Mouse (Mus musculus): Measurements from ENCODE around the gene Foxo6. TPM values are rescaled to one million over a fixed set of nuclear protein-coding genes. Genes with fewer than 3 reads are reported as not detected.

Foxo6 gene
- polyA plus RNA-seq (2015; fragmentation: Nextera tagmentation; extraction: Ambion mirVana): 0.20 and 0.29 TPM in 2 replicates

DNA sequence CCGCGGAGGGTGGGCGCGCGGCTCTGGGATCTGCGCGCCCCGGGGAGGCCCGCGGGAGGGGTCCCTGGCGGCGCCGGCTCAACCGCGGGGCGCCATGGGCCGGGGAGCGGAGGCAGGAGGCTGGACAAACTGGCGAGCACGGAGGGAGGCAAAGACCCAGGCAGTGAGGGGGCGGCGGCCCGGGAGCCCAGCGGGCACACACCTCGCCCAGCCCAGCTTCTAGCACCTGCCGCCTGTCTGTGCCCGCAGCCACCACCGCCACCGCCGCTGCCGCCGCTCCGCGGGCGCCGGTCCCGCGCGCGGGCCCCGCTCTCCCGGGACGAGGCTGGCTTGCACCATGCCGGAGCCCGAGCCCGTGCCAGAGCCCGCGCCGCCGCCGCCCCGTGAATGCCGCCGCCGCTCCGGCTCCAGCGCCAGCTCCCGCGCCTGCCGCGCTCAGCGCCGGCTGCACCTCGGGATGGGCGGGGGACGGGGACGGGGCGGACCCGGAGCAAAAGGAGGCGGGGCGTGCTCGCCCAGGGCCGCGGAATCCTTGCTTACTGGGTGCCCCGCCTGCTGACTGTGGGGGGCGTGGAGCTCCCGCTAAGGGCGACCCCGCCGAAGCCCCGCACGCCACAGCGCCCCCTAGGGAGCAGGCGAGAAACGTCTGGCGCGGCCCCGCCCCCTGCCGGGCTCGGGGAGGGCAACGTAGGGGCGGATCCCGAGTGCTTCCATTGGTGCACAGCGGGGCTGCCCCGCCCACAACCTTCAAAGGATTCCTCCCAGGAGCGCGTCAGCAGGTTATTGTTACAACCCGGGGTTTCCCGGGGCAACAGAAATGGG is at the start of gene Foxo6:
Foxo6 (minus strand) TSS at position 60 of the 822 bp plus-strand sequence.
- Histone ChIP-seq H3K9me3 (no peaks in the 10 kb centered on the region), H3K4me1 (replicated peaks) (peaks cover 21% of the 10 kb centered on the region), H3K27ac (0 out of 2 replicates have a peak within 1 kb of the TSS, but pooled peaks have one; percentile 27), H3K9ac (peak within 1 kb of the TSS; percentile 57), H3K36me3 (no peaks in the 10 kb centered on the region), H3K27me3 (replicated peaks) (peaks cover 37% of the 10 kb centered on the region), H3K4me2 (replicated peaks) (peak within 1 kb of the TSS; percentile 100), H3K4me3 (replicated peaks) (peak within 1 kb of the TSS; percentile 69)
- ATAC-seq: peak; percentile 94
- under 1% methylated on average over 90 of the region's 99 CpGs for WGBS

DNA sequence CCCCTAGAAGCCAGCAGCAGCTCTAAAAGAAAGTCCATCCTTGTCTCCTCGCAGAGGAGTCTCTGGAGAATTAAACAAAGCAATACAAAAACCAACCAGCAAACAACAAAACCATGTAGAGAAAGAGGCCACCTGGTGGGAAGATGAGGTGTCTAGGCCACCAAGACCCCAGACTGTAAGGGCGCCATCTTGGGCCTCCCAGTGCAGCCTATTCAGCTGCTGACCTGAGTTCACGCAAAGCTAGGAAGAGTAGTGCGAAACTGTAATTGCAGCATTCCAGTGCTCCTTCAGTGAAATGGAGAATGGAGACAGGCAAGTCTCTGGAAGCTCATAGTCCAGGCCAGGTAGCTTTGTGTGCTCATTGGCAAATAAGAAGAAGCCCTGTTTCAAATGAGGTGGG is 47.2 kb upstream of the Foxo6 start:
- WGBS: 92% methylated on average over 4 of the region's 4 CpGs
- no peaks in the 10 kb centered on the region for H3K36me3 ChIP-seq
- no peaks in the 10 kb centered on the region for H3K27me3 ChIP-seq (replicated peaks)
- H3K4me2 ChIP-seq (replicated peaks): no peak overlapping the region
- H3K27ac ChIP-seq: no peak overlapping the region
- no peak overlapping the region for H3K9ac ChIP-seq
- no peak for ATAC-seq
- H3K4me3 ChIP-seq (replicated peaks): no peak overlapping the region
- H3K4me1 ChIP-seq (replicated peaks): no peaks in the 10 kb centered on the region
- H3K9me3 ChIP-seq: no peaks in the 10 kb centered on the region

DNA sequence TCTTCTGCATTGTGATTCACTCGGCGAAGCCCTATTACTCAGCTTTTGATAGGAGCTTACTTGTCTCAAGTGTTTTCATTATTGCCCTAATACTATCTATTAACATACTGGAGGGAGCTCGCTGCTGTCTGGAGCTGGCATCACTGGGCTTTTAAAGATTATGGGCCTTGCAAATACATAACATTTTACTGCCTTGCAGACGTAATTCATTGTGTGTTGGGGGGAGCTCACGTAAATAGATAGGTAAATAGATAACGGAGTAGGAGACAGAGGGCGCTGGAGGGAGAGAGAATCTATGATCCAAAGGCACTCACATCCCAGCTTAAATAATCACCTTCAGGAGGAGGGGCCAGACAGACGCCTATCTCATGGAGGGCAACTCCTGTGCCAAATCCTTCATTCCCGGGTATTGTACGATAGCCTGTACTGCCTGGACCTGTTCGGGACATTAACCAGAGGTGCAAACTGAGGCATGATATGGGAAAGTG is 45.8 kb upstream of the Foxo6 start:
- H3K27me3 ChIP-seq (replicated peaks): no peaks in the 10 kb centered on the region
- no peak for ATAC-seq
- no peaks in the 10 kb centered on the region for H3K4me1 ChIP-seq (replicated peaks)
- no peak overlapping the region for H3K9ac ChIP-seq
- H3K27ac ChIP-seq: no peak overlapping the region
- no peak overlapping the region for H3K4me3 ChIP-seq (replicated peaks)
- no peaks in the 10 kb centered on the region for H3K36me3 ChIP-seq
- WGBS: 37% methylated on average over 11 of the region's 11 CpGs
- no peak overlapping the region for H3K4me2 ChIP-seq (replicated peaks)
- no peaks in the 10 kb centered on the region for H3K9me3 ChIP-seq

DNA sequence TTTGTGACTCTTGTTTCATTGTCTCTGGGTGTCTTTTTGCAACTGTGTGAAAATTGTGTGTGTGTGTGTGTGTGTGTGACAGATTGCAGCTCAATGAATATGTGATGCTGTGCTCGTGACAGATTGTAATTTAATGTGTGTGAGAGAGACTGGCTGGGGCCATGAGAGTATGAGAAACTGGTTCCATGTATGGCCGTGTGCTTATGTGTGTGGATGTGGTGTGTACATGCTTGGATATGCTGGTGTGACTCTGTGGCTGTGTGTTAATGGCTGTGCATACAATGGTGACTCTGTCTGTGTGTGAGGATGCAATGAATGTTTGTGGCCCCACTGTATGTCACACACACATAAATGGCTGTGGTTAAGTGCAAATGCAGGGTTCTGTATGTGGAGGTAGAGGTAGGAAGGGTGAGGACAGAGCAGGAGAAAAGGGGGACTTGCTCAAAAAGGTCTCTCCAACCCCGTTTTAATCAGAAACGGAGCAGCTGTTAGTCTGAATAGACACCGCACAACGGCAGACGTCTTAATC is 45.3 kb upstream of the Foxo6 start:
- Histone ChIP-seq H3K9me3 (no peaks in the 10 kb centered on the region), H3K4me3 (replicated peaks) (no peak overlapping the region), H3K9ac (no peak overlapping the region), H3K27me3 (replicated peaks) (no peaks in the 10 kb centered on the region), H3K36me3 (no peaks in the 10 kb centered on the region), H3K27ac (no peak overlapping the region), H3K4me1 (replicated peaks) (no peaks in the 10 kb centered on the region), H3K4me2 (replicated peaks) (no peak overlapping the region)
- ATAC-seq: no peak
- 55% methylated on average over 7 of the region's 7 CpGs for WGBS

DNA sequence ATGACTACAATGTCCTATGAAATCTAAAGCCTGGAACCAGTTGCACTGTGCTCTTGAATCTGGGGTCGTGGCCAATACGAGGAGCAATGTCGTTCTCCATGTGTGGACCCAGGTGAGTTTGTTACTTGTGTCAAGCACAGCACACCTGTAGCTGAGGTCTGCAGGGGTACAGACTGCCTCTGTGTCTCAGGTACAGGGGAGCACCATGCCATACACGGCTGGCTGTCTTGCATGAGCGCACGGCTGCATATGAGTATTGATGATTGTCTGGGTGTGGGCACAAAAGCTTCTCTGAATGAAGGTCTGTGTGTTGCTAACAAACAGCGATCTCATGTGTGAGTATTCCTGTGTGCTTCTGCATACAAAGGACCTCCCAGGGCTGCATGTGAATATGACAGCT is 44.8 kb upstream of the Foxo6 start:
- no peak overlapping the region for H3K27ac ChIP-seq
- H3K9ac ChIP-seq: no peak overlapping the region
- no peaks in the 10 kb centered on the region for H3K4me1 ChIP-seq (replicated peaks)
- no peaks in the 10 kb centered on the region for H3K9me3 ChIP-seq
- H3K4me3 ChIP-seq (replicated peaks): no peak overlapping the region
- no peaks in the 10 kb centered on the region for H3K27me3 ChIP-seq (replicated peaks)
- no peaks in the 10 kb centered on the region for H3K36me3 ChIP-seq
- H3K4me2 ChIP-seq (replicated peaks): no peak overlapping the region
- WGBS: 86% methylated on average over 7 of the region's 7 CpGs
- ATAC-seq: no peak

DNA sequence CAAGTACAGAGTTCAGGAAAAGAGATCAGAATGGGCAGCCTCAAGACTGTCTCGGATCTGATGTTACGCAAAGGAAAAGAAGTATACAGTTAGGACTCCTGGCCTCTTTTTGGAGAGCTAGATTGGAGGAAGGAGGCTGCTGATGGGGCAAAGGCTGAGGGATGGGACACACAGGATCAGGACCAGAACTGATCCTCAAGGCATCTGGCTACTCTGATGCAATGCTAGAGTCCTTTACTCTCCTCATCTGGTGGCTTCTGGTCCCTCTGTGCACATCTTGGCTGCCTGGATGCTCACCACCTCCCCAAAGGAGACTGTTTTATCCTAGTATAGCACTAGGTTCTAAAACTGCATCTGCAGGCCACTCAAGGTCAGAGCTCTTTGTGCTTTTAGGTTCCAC is 44.4 kb upstream of the Foxo6 start:
- no peaks in the 10 kb centered on the region for H3K36me3 ChIP-seq
- H3K9ac ChIP-seq: no peak overlapping the region
- no peak overlapping the region for H3K27ac ChIP-seq
- H3K4me2 ChIP-seq (replicated peaks): no peak overlapping the region
- no peaks in the 10 kb centered on the region for H3K27me3 ChIP-seq (replicated peaks)
- WGBS: 86% methylated on average over 2 of the region's 2 CpGs
- H3K4me1 ChIP-seq (replicated peaks): no peaks in the 10 kb centered on the region
- ATAC-seq: no peak
- no peak overlapping the region for H3K4me3 ChIP-seq (replicated peaks)
- H3K9me3 ChIP-seq: no peaks in the 10 kb centered on the region

DNA sequence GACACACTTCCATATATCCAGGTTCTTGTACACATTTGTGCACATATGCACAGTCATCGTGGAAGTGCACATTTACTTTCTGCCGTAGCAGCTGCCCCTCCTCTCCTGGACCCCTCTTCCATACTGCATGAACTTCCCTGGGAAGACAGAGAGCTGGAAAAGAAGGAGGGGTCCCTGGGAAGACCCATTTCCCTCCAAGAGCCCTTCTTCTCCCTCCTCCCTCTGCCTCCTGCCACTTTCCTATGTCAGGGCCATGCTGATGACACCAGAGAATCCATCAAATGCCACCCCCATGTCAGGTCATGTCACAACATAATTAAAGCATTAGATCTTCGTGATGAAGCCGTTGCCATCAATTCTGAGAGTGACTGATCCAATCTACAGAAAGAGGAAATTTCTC is 38.6 kb upstream of the Foxo6 start:
- H3K4me1 ChIP-seq (replicated peaks): no peaks in the 10 kb centered on the region
- H3K9me3 ChIP-seq: no peaks in the 10 kb centered on the region
- H3K27me3 ChIP-seq (replicated peaks): no peaks in the 10 kb centered on the region
- H3K4me3 ChIP-seq (replicated peaks): no peak overlapping the region
- no peak overlapping the region for H3K4me2 ChIP-seq (replicated peaks)
- no peak overlapping the region for H3K9ac ChIP-seq
- ATAC-seq: no peak
- H3K36me3 ChIP-seq: no peaks in the 10 kb centered on the region
- WGBS: 70% methylated on average over 4 of the region's 4 CpGs
- H3K27ac ChIP-seq: no peak overlapping the region

DNA sequence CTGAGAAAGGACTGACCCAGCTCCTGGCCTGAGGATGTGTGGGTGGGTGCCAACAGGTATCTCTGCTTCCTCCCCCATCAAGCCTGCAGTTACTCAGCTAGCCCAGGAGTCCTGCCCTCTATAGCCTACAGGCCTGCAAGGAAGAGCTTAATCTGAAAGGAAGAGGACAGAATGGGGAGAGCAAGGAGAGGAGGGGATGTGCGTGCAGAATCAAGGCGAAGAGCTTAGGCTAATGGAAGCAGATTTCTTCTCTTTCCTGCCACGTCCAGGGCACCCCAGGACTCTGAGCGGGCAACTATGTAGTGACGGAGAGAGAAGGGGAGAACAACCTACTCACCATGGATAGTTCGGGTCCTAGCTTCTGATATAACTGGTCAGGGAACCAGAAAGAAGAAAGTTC is 37.9 kb upstream of the Foxo6 start:
- no peaks in the 10 kb centered on the region for H3K27me3 ChIP-seq (replicated peaks)
- 87% methylated on average over 6 of the region's 6 CpGs for WGBS
- no peak overlapping the region for H3K4me2 ChIP-seq (replicated peaks)

DNA sequence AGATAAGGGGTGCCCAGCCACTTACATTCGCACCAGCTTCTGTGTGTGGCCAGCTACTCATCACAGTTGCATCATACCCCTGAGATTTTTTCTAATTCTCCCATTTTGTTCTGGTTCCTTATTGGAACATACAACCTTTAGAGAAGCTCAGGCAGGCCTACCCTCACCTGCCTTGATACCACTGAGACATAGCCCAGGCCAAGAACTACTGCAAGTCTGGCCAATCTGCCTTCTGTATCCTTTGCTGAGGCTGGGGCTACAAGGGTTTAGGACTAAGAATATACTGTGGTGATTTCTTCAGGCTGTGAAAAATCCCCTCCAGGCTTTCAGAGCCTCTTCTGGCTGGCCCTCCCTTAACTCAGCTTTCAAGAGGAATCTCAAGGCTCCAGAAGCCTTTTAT is 36.7 kb upstream of the Foxo6 start:
- no peak for ATAC-seq
- no peak overlapping the region for H3K9ac ChIP-seq
- no peaks in the 10 kb centered on the region for H3K9me3 ChIP-seq
- H3K36me3 ChIP-seq: no peaks in the 10 kb centered on the region
- H3K27me3 ChIP-seq (replicated peaks): no peaks in the 10 kb centered on the region
- H3K4me3 ChIP-seq (replicated peaks): no peak overlapping the region
- no peaks in the 10 kb centered on the region for H3K4me1 ChIP-seq (replicated peaks)
- no peak overlapping the region for H3K4me2 ChIP-seq (replicated peaks)
- 89% methylated on average over 1 of the region's 1 CpGs for WGBS
- no peak overlapping the region for H3K27ac ChIP-seq

More for the DNA sequence above, 37.9 kb upstream of the Foxo6 start:
- Histone ChIP-seq H3K27ac (no peak overlapping the region), H3K9ac (no peak overlapping the region), H3K36me3 (no peaks in the 10 kb centered on the region), H3K9me3 (no peaks in the 10 kb centered on the region), H3K4me3 (replicated peaks) (no peak overlapping the region), H3K4me1 (replicated peaks) (no peaks in the 10 kb centered on the region)
- no peak for ATAC-seq

DNA sequence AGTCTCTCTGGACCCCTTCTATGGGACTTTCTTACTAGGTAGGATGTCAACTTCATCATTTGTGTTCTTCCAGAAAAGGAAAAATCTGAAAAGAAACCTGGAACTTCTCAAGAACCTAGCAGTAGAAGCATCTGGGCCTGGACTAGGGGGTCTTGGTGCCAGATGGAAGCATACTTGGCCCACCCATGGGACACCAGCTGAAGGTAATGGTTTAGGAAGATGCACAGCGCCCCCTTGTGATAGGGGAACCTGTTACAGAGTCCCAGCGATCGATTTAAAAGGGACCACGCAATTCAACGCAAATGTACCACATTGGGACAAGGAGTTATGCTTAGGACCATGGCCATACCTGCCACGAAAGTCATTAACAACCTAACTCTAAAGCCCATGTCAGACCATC is 36.0 kb upstream of the Foxo6 start:
- Histone ChIP-seq H3K4me3 (replicated peaks) (no peak overlapping the region), H3K27me3 (replicated peaks) (no peaks in the 10 kb centered on the region), H3K4me1 (replicated peaks) (no peaks in the 10 kb centered on the region), H3K36me3 (no peaks in the 10 kb centered on the region), H3K9ac (no peak overlapping the region), H3K4me2 (replicated peaks) (no peak overlapping the region), H3K27ac (no peak overlapping the region), H3K9me3 (no peaks in the 10 kb centered on the region)
- no peak for ATAC-seq
- 28% methylated on average over 6 of the region's 6 CpGs for WGBS

DNA sequence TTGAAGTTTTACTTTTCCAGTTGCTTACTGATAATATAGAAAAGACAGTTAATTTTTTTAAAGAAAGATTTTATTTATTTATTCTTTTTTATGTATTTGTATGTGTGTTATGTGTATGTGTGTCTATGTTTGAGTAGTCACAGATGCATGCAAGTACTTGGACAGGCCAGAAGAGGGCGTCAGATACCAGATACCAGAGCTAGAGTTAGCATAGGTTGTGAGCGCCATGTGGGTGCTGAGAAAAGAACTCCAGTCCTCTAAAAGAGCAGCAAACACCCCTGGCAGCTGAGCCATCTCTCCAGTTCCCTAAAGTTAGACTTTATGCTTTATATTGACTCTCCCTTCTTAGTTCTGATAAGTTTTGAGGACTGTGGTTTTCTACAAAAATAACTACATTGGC is 30.4 kb upstream of the Foxo6 start:
- no peak for ATAC-seq
- H3K4me3 ChIP-seq (replicated peaks): no peak overlapping the region
- no peak overlapping the region for H3K4me2 ChIP-seq (replicated peaks)
- no peaks in the 10 kb centered on the region for H3K27me3 ChIP-seq (replicated peaks)
- no peak overlapping the region for H3K9ac ChIP-seq
- WGBS: 60% methylated on average over 2 of the region's 2 CpGs
- no peaks in the 10 kb centered on the region for H3K36me3 ChIP-seq
- H3K4me1 ChIP-seq (replicated peaks): no peaks in the 10 kb centered on the region
- H3K9me3 ChIP-seq: no peaks in the 10 kb centered on the region
- no peak overlapping the region for H3K27ac ChIP-seq

DNA sequence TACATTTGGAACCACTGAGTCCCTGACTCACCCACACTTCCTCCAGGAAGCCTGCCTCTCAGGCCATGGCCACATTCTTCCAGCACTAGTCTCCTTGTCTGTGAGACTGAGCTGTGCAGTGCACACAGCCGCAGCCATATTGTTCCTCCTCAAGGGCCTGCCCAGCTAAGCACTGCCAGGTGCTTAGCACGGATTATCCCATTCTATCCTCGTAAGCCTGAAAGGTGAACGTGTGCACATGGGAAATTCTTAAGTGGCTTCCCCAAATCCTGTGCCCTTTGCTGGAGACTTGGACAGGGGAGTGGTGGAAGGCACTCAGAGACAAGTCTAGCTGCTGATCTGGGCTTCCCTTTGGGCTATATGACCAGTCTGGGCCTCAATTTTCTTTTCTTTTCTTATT is 29.6 kb upstream of the Foxo6 start:
- 85% methylated on average over 4 of the region's 4 CpGs for WGBS

DNA sequence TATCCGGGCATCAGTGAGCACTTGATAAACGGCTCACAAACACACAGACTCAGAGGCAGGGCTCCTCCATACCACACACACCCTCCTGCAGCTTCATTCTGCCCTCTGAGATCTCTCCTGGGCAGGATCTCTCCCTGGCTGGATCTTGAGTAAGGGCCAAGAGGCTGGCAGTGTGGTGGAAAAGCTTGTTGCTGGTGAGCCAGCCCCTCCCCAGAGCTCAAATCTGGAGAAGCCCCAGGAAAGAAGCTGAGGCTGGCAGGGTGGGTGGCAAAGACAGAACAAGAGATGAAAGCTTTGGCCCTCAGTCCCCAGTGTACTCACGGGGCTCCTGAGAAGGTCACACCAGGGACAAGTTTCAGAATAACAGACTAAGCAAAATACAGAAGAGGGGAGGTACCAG is 27.4 kb upstream of the Foxo6 start:
- no peaks in the 10 kb centered on the region for H3K36me3 ChIP-seq
- WGBS: 30% methylated on average over 3 of the region's 3 CpGs
- no peak overlapping the region for H3K27ac ChIP-seq
- H3K27me3 ChIP-seq (replicated peaks): no peaks in the 10 kb centered on the region
- no peaks in the 10 kb centered on the region for H3K9me3 ChIP-seq
- no peak overlapping the region for H3K4me3 ChIP-seq (replicated peaks)
- no peaks in the 10 kb centered on the region for H3K4me1 ChIP-seq (replicated peaks)
- H3K9ac ChIP-seq: no peak overlapping the region
- ATAC-seq: no peak
- no peak overlapping the region for H3K4me2 ChIP-seq (replicated peaks)

More for the DNA sequence above, 29.6 kb upstream of the Foxo6 start:
- Histone ChIP-seq H3K9ac (no peak overlapping the region), H3K27me3 (replicated peaks) (no peaks in the 10 kb centered on the region), H3K4me3 (replicated peaks) (no peak overlapping the region), H3K4me2 (replicated peaks) (no peak overlapping the region), H3K27ac (no peak overlapping the region), H3K9me3 (no peaks in the 10 kb centered on the region), H3K4me1 (replicated peaks) (no peaks in the 10 kb centered on the region), H3K36me3 (no peaks in the 10 kb centered on the region)
- ATAC-seq: no peak
